Mouse (Mus musculus) hindbrain, embryonic 15.5 days (tissue): ENCODE results near the gene Idi1. TPM values are rescaled to one million over a fixed set of nuclear protein-coding genes. Genes with fewer than 3 reads are reported as not detected.
A peak's percentile ranks its signal among the peaks of the same experiment; 100 is the strongest.
"Not testable (repeated sequence)": the region's sequence is repeated elsewhere in the genome, so short reads cannot be mapped to it uniquely, and the experiment has no call there.

Source experiments
- ATAC-seq: fragments of 200-750 bp; cut with Nextera tagmentation; 2 replicates; pipeline ENCODE4 v1.8.0; 2017; ENCODE audit warnings: low read depth, moderate number of reproducible peaks, moderate TSS enrichment; ENCODE audit not compliant: low FRiP score
- H3K27ac ChIP-seq: fragments of 300-500 bp; sonication (generic); replicated peaks from 2 replicates; pipeline ENCODE4 v1.5.1; 2015; ENCODE audit warnings: mild to moderate bottlenecking, inconsistent platforms
- H3K27me3 ChIP-seq: fragments of 300-500 bp; sonication (generic); 2 replicates; pipeline ENCODE4 v1.6.1; 2015; ENCODE audit warnings: control low read depth, inconsistent platforms
- H3K36me3 ChIP-seq: fragments of 300-500 bp; sonication (generic); 2 replicates; pipeline ENCODE4 v1.6.1; 2015; ENCODE audit warnings: control low read depth, inconsistent platforms
- H3K4me1 ChIP-seq: fragments of 300-500 bp; sonication (generic); replicated peaks from 2 replicates; pipeline ENCODE4 v1.6.1; 2015; ENCODE audit warnings: control low read depth, inconsistent platforms
- H3K4me2 ChIP-seq: fragments of 300-500 bp; sonication (generic); 2 replicates; pipeline ENCODE4 v1.6.1; 2015; ENCODE audit warnings: moderate library complexity, mild to moderate bottlenecking, inconsistent platforms
- H3K4me3 ChIP-seq: fragments of 300-500 bp; sonication (generic); 2 replicates; pipeline ENCODE4 v1.5.1; 2015; ENCODE audit warnings: mild to moderate bottlenecking, inconsistent platforms
- H3K9ac ChIP-seq: fragments of 300-500 bp; sonication (generic); 2 replicates; pipeline ENCODE4 v1.6.1; 2015; ENCODE audit warnings: inconsistent platforms
- H3K9me3 ChIP-seq: fragments of 300-500 bp; sonication (generic); 2 replicates; pipeline ENCODE4 v1.6.1; 2016; ENCODE audit warnings: control low read depth, inconsistent platforms
- WGBS: fragments of 180-500 bp; shearing (Covaris S2); methylation state at CpG from one replicate; pipeline ENCODE4 v1.1.7; 2015; 5-methylcytosine and 5-hydroxymethylcytosine counted together
- polyA plus RNA-seq: library from polyadenylated mRNA; unstranded; fragments of >200 nt; fragmentation: Nextera tagmentation; extraction: Ambion mirVana; gene quantifications from 2 replicates; pipeline ENCODE4 v1.2.1, GENCODE M21; 2015

Idi1 gene
- polyA plus RNA-seq, 1 experiment from 2014 or later = 104 TPM

GRCm38 (mm10) chr13:8864990-8865389 is 20.3 kb upstream of the Idi1 start:
- peaks cover 4% of the 10 kb centered on the region for H3K36me3 ChIP-seq
- no peak overlapping the region for H3K9ac ChIP-seq
- no peak overlapping the region for H3K27ac ChIP-seq
- H3K4me3 ChIP-seq = no peak overlapping the region
- no peak overlapping the region for H3K4me2 ChIP-seq
- WGBS = 85% methylated on average over 3 of the region's 3 CpGs
- no peak for ATAC-seq
- peaks cover 20% of the 10 kb centered on the region for H3K4me1 ChIP-seq
- H3K27me3 ChIP-seq = no peaks in the 10 kb centered on the region
- H3K9me3 ChIP-seq = no peaks in the 10 kb centered on the region

- Histone ChIP-seq H3K27me3 (no peaks in the 10 kb centered on the region), H3K36me3 (no peaks in the 10 kb centered on the region), H3K9me3 (no peaks in the 10 kb centered on the region), H3K9ac (no peak overlapping the region), H3K4me1 (peaks cover 22% of the 10 kb centered on the region), H3K4me3 (no peak overlapping the region), H3K4me2 (no peak overlapping the region), H3K27ac (no peak overlapping the region)
- no peak for ATAC-seq
- WGBS = 89% methylated on average over 7 of the region's 7 CpGs
Measured at GRCm38 (mm10) chr13:8866612-8867011, 18.7 kb upstream of the Idi1 start.

- Histone ChIP-seq H3K27me3 (no peaks in the 10 kb centered on the region), H3K4me1 (peaks cover 27% of the 10 kb centered on the region), H3K4me2 (peak overlapping the region; percentile 86), H3K27ac (peak overlapping the region; percentile 91; the same call in 1 of the 2 replicates), H3K9ac (peak overlapping the region; percentile 74), H3K4me3 (peak overlapping the region; percentile 94), H3K36me3 (no peaks in the 10 kb centered on the region), H3K9me3 (no peaks in the 10 kb centered on the region)
- WGBS = 69% methylated on average over 5 of the region's 5 CpGs
- ATAC-seq = no peak
Measured at GRCm38 (mm10) chr13:8869578-8870157, 15.6 kb upstream of the Idi1 start.

- Histone ChIP-seq H3K27ac (peak overlapping the region; percentile 91), H3K4me1 (peaks cover 27% of the 10 kb centered on the region), H3K4me2 (peak overlapping the region; percentile 86), H3K9ac (peak overlapping the region; percentile 74), H3K9me3 (no peaks in the 10 kb centered on the region), H3K27me3 (no peaks in the 10 kb centered on the region), H3K4me3 (peak overlapping the region; percentile 94), H3K36me3 (no peaks in the 10 kb centered on the region)
- WGBS = 5% methylated on average over 9 of the region's 9 CpGs
- no peak for ATAC-seq
Measured at GRCm38 (mm10) chr13:8870160-8870509, 15.2 kb upstream of the Idi1 start.

GRCm38 (mm10) chr13:8870510-8871313 is 14.6 kb upstream of the Idi1 start:
- Histone ChIP-seq H3K9ac (peak overlapping the region; percentile 74), H3K4me1 (peaks cover 27% of the 10 kb centered on the region), H3K36me3 (no peaks in the 10 kb centered on the region), H3K4me3 (peak overlapping the region; percentile 94), H3K27ac (peak overlapping the region; percentile 91), H3K4me2 (peak overlapping the region; percentile 86), H3K9me3 (no peaks in the 10 kb centered on the region), H3K27me3 (no peaks in the 10 kb centered on the region)
- under 1% methylated on average over 57 of the region's 57 CpGs for WGBS
- ATAC-seq = peak; percentile 96

GRCm38 (mm10) chr13:8871314-8871962 is 13.9 kb upstream of the Idi1 start, which contains the start of gene Wdr37:
Gene Wdr37 (minus strand): TSS chr13:8871909.
- peak; percentile 40; the same call in 1 of the 2 replicates for ATAC-seq
- Histone ChIP-seq H3K4me1 (peaks cover 27% of the 10 kb centered on the region), H3K27ac (peak within 1 kb of the TSS; percentile 91), H3K9ac (peak within 1 kb of the TSS; percentile 74), H3K9me3 (no peaks in the 10 kb centered on the region), H3K27me3 (no peaks in the 10 kb centered on the region), H3K4me3 (peak within 1 kb of the TSS; percentile 94), H3K36me3 (no peaks in the 10 kb centered on the region), H3K4me2 (peak within 1 kb of the TSS; percentile 86)
- 2% methylated on average over 18 of the region's 18 CpGs for WGBS

GRCm38 (mm10) chr13:8873776-8874175 is 11.5 kb upstream of the Idi1 start:
- H3K36me3 ChIP-seq = no peaks in the 10 kb centered on the region
- H3K4me1 ChIP-seq = peaks cover 17% of the 10 kb centered on the region
- H3K9ac ChIP-seq = no peak overlapping the region
- no peak overlapping the region for H3K4me2 ChIP-seq
- no peak overlapping the region for H3K27ac ChIP-seq
- WGBS = 96% methylated on average over 1 of the region's 1 CpGs
- ATAC-seq = no peak
- no peaks in the 10 kb centered on the region for H3K27me3 ChIP-seq
- H3K4me3 ChIP-seq = no peak overlapping the region
- no peaks in the 10 kb centered on the region for H3K9me3 ChIP-seq

- H3K9ac ChIP-seq = no peak overlapping the region
- no peak overlapping the region for H3K27ac ChIP-seq
- H3K36me3 ChIP-seq = no peaks in the 10 kb centered on the region
- ATAC-seq = no peak
- H3K4me3 ChIP-seq = no peak overlapping the region
- no peaks in the 10 kb centered on the region for H3K27me3 ChIP-seq
- no peaks in the 10 kb centered on the region for H3K9me3 ChIP-seq
- H3K4me1 ChIP-seq = peaks cover 6% of the 10 kb centered on the region
- 58% methylated on average over 3 of the region's 3 CpGs for WGBS
- H3K4me2 ChIP-seq = no peak overlapping the region
Measured at GRCm38 (mm10) chr13:8881611-8882010, 3.7 kb upstream of the Idi1 start.

GRCm38 (mm10) chr13:8883870-8884269 is 1.4 kb upstream of the Idi1 start:
- H3K4me3 ChIP-seq, H3K27me3 ChIP-seq, H3K9me3 ChIP-seq, H3K27ac ChIP-seq, H3K4me2 ChIP-seq, ATAC-seq, H3K9ac ChIP-seq: not testable (repeated sequence)
- peaks cover 10% of the 10 kb centered on the region for H3K36me3 ChIP-seq
- H3K4me1 ChIP-seq = peaks cover 25% of the 10 kb centered on the region
- 86% methylated on average over 5 of the region's 5 CpGs for WGBS

GRCm38 (mm10) chr13:8886185-8886560 is 872 bp downstream of the Idi1 start:
- WGBS = 2% methylated on average over 9 of the region's 9 CpGs
- H3K27ac ChIP-seq = peak overlapping the region; percentile 100
- H3K9ac ChIP-seq = peak overlapping the region; percentile 68
- peaks cover 28% of the 10 kb centered on the region for H3K4me1 ChIP-seq
- ATAC-seq = no peak
- H3K27me3 ChIP-seq = no peaks in the 10 kb centered on the region
- no peaks in the 10 kb centered on the region for H3K9me3 ChIP-seq
- peak overlapping the region; percentile 68 for H3K4me2 ChIP-seq
- H3K36me3 ChIP-seq = peaks cover 23% of the 10 kb centered on the region
- H3K4me3 ChIP-seq = peak overlapping the region; percentile 92

GRCm38 (mm10) chr13:8888603-8889002 is 3.3 kb downstream of the Idi1 start:
- H3K36me3 ChIP-seq = peaks cover 32% of the 10 kb centered on the region
- no peak for ATAC-seq
- H3K4me1 ChIP-seq = peaks cover 28% of the 10 kb centered on the region
- peak overlapping the region; percentile 35; the same call in 1 of the 2 replicates for H3K4me2 ChIP-seq
- no peak overlapping the region for H3K9ac ChIP-seq
- no peak overlapping the region for H3K27ac ChIP-seq
- H3K27me3 ChIP-seq = no peaks in the 10 kb centered on the region
- 93% methylated on average over 1 of the region's 1 CpGs for WGBS
- H3K9me3 ChIP-seq = no peaks in the 10 kb centered on the region
- no peak overlapping the region for H3K4me3 ChIP-seq

GRCm38 (mm10) chr13:8905986-8906385 is 20.7 kb downstream of the Idi1 start:
- WGBS = 96% methylated on average over 2 of the region's 2 CpGs
- not testable (repeated sequence) for H3K4me2 ChIP-seq, H3K4me3 ChIP-seq, H3K27me3 ChIP-seq, H3K27ac ChIP-seq, ATAC-seq, H3K9me3 ChIP-seq, H3K9ac ChIP-seq, H3K36me3 ChIP-seq, H3K4me1 ChIP-seq
